Mouse (Mus musculus) ES-E14 (cell line): ENCODE data around the gene Igsf8.

Experiments
- HCFC1 ChIP-seq: IDR thresholded peaks from 2 replicates; pipeline ENCODE4 v1.6.1; 2012; ENCODE audit warnings: low read length, inconsistent platforms, borderline replicate concordance; ENCODE audit not compliant: insufficient read depth
- MAFK ChIP-seq: IDR thresholded peaks from 2 replicates; pipeline ENCODE4 v1.6.1; 2014; ENCODE audit warnings: mild to moderate bottlenecking, low read depth, low read length, inconsistent platforms; ENCODE audit not compliant: insufficient read depth

- TF ChIP-seq MAFK (no peak), HCFC1 (no peak)
These were observed 57.9 kb downstream of the Igsf8 start for GRCm38 (mm10) chr1:172319346-172319745.
